Mouse (Mus musculus): ENCODE data around the gene Mfrp. TPM values are rescaled to one million over a fixed set of nuclear protein-coding genes. Genes with fewer than 3 reads are reported as not detected.

Mfrp gene
- total and polyA plus RNA-seq, 2 experiments = not detected

DNA sequence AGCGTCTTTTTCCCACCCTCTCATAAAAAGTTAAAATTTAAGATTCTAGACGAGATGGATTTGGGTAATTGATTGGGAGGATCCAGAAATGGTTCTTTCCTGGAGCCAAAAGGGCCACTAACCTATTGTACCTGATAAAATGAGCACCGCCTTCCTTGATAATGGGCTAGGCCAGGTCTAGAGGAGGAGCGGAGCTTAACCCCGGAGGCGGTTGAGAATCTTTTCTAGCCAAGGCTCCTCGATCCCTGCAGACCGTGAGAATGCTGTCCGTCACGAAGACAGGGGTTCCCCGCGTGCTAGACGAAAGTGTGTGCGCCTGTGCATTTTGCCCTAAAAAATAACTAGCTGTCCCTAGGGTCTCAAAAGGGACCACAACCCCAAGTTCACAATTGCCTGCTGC lies 17.3 kb upstream of the Mfrp start:
- 3% methylated on average over 14 of the region's 14 CpGs for WGBS
- peak overlapping the region; percentile 96 for H3K27ac ChIP-seq (replicated peaks; ENCODE audit: insufficient read depth, low read depth, low read length)

DNA sequence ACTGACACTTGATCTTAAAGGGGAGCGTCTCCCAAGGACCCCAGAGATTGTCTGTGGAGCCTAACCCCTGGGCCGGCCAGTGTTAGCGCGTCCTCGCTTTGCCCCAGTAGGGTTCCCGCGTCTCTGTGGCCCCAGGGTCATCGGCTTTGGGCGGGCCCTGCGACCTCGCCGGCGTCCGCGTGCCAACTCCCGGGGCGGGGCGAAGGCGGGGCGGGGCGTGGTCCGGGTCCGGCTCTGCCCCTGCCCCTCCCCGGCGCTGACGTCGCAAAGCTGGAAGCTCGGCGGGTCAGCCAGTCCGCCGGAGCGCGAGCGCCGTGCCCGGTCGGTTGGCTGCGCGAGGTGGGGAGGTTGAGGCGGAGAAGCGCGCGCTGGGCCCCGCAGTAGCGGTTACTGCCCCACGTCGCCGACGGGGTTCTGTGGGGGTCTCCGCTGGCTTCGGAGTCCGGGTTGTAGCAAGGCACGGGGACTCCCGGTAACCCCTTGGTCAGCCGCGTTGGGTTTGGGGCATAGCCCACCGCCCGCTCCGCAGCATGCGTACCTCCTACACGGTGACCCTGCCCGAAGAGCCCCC lies 16.8 kb upstream of the Mfrp start:
- H3K79me2 ChIP-seq (ENCODE audit: control insufficient read depth, insufficient read depth, low read length) = peaks cover 6% of the 10 kb centered on the region; the same call in 1 of the 2 replicates
- peak overlapping the region; percentile 97 for H3K9ac ChIP-seq (ENCODE audit: low read depth, low read length)
- H3K27ac ChIP-seq (replicated peaks; ENCODE audit: insufficient read depth, low read depth, low read length) = peak overlapping the region; percentile 96
- H3K27me3 ChIP-seq (ENCODE audit: control insufficient read depth, insufficient read depth, low read length) = no peaks in the 10 kb centered on the region
- H3K36me3 ChIP-seq (ENCODE audit: control insufficient read depth, insufficient read depth, low read length) = peaks cover under 1% of the 10 kb centered on the region; the same call in 1 of the 2 replicates
- H3K4me3 ChIP-seq (ENCODE audit: insufficient read depth, low read depth, low read length) = peak overlapping the region; percentile 84
- under 1% methylated on average over 60 of the region's 62 CpGs for WGBS
- H3K4me1 ChIP-seq (ENCODE audit: control insufficient read depth, insufficient read depth, low read length) = peaks cover 19% of the 10 kb centered on the region
- TF ChIP-seq POLR2A (IDR thresholded peaks at IDR 0.05; ENCODE audit: extremely low read depth, insufficient read depth, low read length) (peak; percentile 94), CTCF (IDR thresholded peaks at IDR 0.05; ENCODE audit: low read depth, low read length) (no peak)
- peak; percentile 68 for DNase-seq (ENCODE audit: extremely low read depth, low read depth, low spot score)

More for the DNA sequence above, 17.3 kb upstream of the Mfrp start:
- H3K79me2 ChIP-seq (ENCODE audit: control insufficient read depth, insufficient read depth, low read length) = peaks cover 6% of the 10 kb centered on the region; the same call in 1 of the 2 replicates
- peak overlapping the region; percentile 70 for H3K9ac ChIP-seq (ENCODE audit: low read depth, low read length)
- no peaks in the 10 kb centered on the region for H3K36me3 ChIP-seq (ENCODE audit: control insufficient read depth, insufficient read depth, low read length)
- H3K4me1 ChIP-seq (ENCODE audit: control insufficient read depth, insufficient read depth, low read length) = peaks cover 23% of the 10 kb centered on the region
- TF ChIP-seq POLR2A (IDR thresholded peaks at IDR 0.05; ENCODE audit: extremely low read depth, insufficient read depth, low read length) = no peak
- no peak for TF ChIP-seq CTCF (IDR thresholded peaks at IDR 0.05; ENCODE audit: low read depth, low read length)
- DNase-seq (ENCODE audit: extremely low read depth, low read depth, low spot score) = peak; percentile 78
- H3K4me3 ChIP-seq (ENCODE audit: insufficient read depth, low read depth, low read length) = peak overlapping the region; percentile 54
- no peaks in the 10 kb centered on the region for H3K27me3 ChIP-seq (ENCODE audit: control insufficient read depth, insufficient read depth, low read length)

DNA sequence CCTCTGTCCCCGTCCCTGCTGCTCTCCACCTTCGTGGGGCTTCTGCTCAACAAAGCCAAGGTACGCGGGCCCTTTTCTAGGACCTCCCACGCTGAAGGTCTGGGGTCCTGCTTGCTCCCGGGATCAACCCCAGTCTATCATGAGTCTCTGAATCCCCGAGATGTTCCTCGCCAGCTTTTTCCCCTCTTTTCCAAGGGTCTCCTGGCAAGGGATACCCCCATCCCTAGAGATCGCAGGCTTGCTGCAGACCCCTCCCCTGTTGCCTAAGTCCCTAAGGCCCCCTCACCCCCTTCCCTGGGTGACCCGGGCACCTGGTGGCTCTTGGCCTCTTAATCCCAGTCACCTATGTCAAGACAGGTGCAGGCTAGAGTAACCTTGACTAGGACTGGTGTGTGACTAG lies 16.3 kb upstream of the Mfrp start:
- H3K79me2 ChIP-seq (ENCODE audit: control insufficient read depth, insufficient read depth, low read length) = peaks cover 6% of the 10 kb centered on the region; the same call in 1 of the 2 replicates
- peaks cover 19% of the 10 kb centered on the region for H3K4me1 ChIP-seq (ENCODE audit: control insufficient read depth, insufficient read depth, low read length)
- peak overlapping the region; percentile 95 for H3K27ac ChIP-seq (replicated peaks; ENCODE audit: insufficient read depth, low read depth, low read length)
- WGBS = 9% methylated on average over 10 of the region's 10 CpGs
- peak overlapping the region; percentile 97 for H3K9ac ChIP-seq (ENCODE audit: low read depth, low read length)
- H3K36me3 ChIP-seq (ENCODE audit: control insufficient read depth, insufficient read depth, low read length) = peaks cover 6% of the 10 kb centered on the region; the same call in 1 of the 2 replicates
- H3K27me3 ChIP-seq (ENCODE audit: control insufficient read depth, insufficient read depth, low read length) = no peaks in the 10 kb centered on the region
- no peak for DNase-seq (ENCODE audit: extremely low read depth, low read depth, low spot score)
- TF ChIP-seq CTCF (IDR thresholded peaks at IDR 0.05; ENCODE audit: low read depth, low read length) = no peak
- H3K4me3 ChIP-seq (ENCODE audit: insufficient read depth, low read depth, low read length) = peak overlapping the region; percentile 84

DNA sequence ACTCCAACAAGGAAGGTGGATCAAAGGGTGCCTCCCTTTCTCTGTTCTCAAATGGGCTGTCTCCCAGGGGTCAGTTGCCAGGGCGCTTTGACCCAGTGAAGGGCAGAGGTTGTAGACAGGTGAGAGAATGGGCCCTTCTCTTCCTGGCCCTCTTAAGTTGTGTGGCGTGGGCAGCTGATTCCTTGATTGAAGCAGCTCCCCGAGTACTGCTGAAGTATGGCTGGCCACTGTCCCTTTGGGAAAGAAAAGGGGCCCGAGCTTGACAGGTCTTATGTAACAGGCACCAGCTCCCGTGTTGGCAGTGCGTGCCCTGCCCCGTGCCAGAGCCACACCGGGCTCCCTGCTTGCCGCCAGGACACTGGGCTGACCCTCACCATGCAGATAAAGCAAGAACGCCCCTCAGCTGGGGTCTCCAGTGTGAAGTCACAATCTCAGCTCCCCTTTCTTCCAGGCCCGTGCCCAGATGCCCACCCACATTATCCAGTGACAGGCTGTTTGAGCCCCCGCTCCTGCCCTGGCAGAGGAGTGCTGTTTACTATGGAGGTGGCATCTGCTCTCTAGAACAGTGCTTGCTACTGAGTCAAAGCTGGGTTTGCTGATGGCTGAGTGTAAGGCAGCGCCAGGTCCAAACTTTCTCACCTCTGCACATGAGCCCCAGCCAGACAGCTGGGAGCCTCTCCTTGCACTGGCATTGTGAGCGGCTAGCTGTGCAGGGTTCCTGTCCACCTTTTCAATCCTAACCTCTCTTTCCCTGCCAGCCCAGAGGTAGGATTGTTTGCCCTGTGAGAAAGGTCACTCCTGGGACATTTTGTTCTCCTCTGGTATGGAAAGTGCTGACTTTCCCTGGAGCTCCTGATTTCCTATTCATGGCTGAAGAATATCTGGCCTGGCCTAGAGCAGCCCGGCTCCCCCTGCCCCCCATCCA lies 15.5 kb upstream of the Mfrp start:
- Histone ChIP-seq H3K9ac (ENCODE audit: low read depth, low read length) (peak overlapping the region; percentile 97), H3K4me3 (ENCODE audit: insufficient read depth, low read depth, low read length) (peak overlapping the region; percentile 70), H3K27me3 (ENCODE audit: control insufficient read depth, insufficient read depth, low read length) (no peaks in the 10 kb centered on the region), H3K36me3 (ENCODE audit: control insufficient read depth, insufficient read depth, low read length) (peaks cover 7% of the 10 kb centered on the region; the same call in 1 of the 2 replicates), H3K4me1 (ENCODE audit: control insufficient read depth, insufficient read depth, low read length) (peaks cover 19% of the 10 kb centered on the region), H3K79me2 (ENCODE audit: control insufficient read depth, insufficient read depth, low read length) (peaks cover 6% of the 10 kb centered on the region; the same call in 1 of the 2 replicates), H3K27ac (replicated peaks; ENCODE audit: insufficient read depth, low read depth, low read length) (peak overlapping the region; percentile 95)
- TF ChIP-seq CTCF (IDR thresholded peaks at IDR 0.05; ENCODE audit: low read depth, low read length) = no peak
- TF ChIP-seq POLR2A (IDR thresholded peaks at IDR 0.05; ENCODE audit: extremely low read depth, insufficient read depth, low read length) = no peak
- 22% methylated on average over 15 of the region's 15 CpGs for WGBS
- DNase-seq (ENCODE audit: extremely low read depth, low read depth, low spot score) = peak; percentile 89

DNA sequence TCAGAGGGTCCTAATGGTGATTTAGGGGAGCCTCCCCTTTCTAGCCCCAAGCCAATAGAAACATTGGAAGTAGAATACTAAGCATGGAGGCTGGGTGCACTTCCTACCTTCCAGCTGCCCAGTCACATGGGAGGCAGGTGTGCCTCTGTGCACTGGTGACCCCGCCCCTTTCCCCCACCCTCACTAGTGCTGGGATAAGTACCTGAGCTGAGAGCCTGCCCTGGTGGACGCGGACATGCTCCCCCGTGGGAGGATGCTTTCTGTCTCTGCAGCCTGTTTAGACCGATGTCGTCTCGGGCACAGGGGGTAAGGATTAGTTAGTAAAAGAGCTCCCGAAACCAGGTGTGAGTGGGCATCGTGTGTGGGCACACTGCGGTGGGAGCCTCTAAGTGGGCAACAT lies 14.6 kb upstream of the Mfrp start:
- peaks cover 19% of the 10 kb centered on the region for H3K4me1 ChIP-seq (ENCODE audit: control insufficient read depth, insufficient read depth, low read length)
- H3K79me2 ChIP-seq (ENCODE audit: control insufficient read depth, insufficient read depth, low read length) = peaks cover 6% of the 10 kb centered on the region; the same call in 1 of the 2 replicates
- TF ChIP-seq POLR2A (IDR thresholded peaks at IDR 0.05; ENCODE audit: extremely low read depth, insufficient read depth, low read length) (no peak), CTCF (IDR thresholded peaks at IDR 0.05; ENCODE audit: low read depth, low read length) (no peak)
- DNase-seq (ENCODE audit: extremely low read depth, low read depth, low spot score) = peak; percentile 40
- H3K27ac ChIP-seq (replicated peaks; ENCODE audit: insufficient read depth, low read depth, low read length) = no peak overlapping the region
- peaks cover 12% of the 10 kb centered on the region; the same call in 1 of the 2 replicates for H3K36me3 ChIP-seq (ENCODE audit: control insufficient read depth, insufficient read depth, low read length)
- 74% methylated on average over 10 of the region's 10 CpGs for WGBS
- H3K9ac ChIP-seq (ENCODE audit: low read depth, low read length) = no peak overlapping the region
- H3K27me3 ChIP-seq (ENCODE audit: control insufficient read depth, insufficient read depth, low read length) = no peaks in the 10 kb centered on the region
- peak overlapping the region; percentile 15 for H3K4me3 ChIP-seq (ENCODE audit: insufficient read depth, low read depth, low read length)

Measured in liver, adult 2 months (tissue).